Mouse (Mus musculus) ovary, postnatal 10 days (tissue): ENCODE measurements around the gene Cdc14a.

Experiments
- DNase-seq: peaks from one replicate; pipeline ENCODE4 v3.0.0; 2022; ENCODE audit warnings: low spot score

The Cdc14a gene

GRCm38 (mm10) chr3:116423353-116424159 is at the start of gene Cdc14a:
Gene Cdc14a, minus strand, starts transcription at chr3:116424032.
- DNase-seq = peak; percentile 70

- DNase-seq = no peak
Observed at GRCm38 (mm10) chr3:116465709-116466108, 41.9 kb upstream of the Cdc14a start.

GRCm38 (mm10) chr3:116464318-116464717 is 40.5 kb upstream of the Cdc14a start:
- no peak for DNase-seq

GRCm38 (mm10) chr3:116461053-116461452 is 37.2 kb upstream of the Cdc14a start:
- DNase-seq = no peak

GRCm38 (mm10) chr3:116454529-116454928 is 30.7 kb upstream of the Cdc14a start:
- DNase-seq = no peak

- no peak for DNase-seq
Observed at GRCm38 (mm10) chr3:116450741-116451140, 26.9 kb upstream of the Cdc14a start.

GRCm38 (mm10) chr3:116444327-116444726 is 20.5 kb upstream of the Cdc14a start:
- DNase-seq = no peak

- DNase-seq = no peak
Observed at GRCm38 (mm10) chr3:116442788-116443187, 19.0 kb upstream of the Cdc14a start.

- DNase-seq = no peak
Observed at GRCm38 (mm10) chr3:116441518-116442205, 17.8 kb upstream of the Cdc14a start.

GRCm38 (mm10) chr3:116440066-116440997 is 16.5 kb upstream of the Cdc14a start:
- DNase-seq = no peak

GRCm38 (mm10) chr3:116436811-116437601 is 13.2 kb upstream of the Cdc14a start:
- no peak for DNase-seq

GRCm38 (mm10) chr3:116436113-116436512 is 12.3 kb upstream of the Cdc14a start:
- DNase-seq = no peak

- DNase-seq = no peak
Observed at GRCm38 (mm10) chr3:116434757-116435156, 10.9 kb upstream of the Cdc14a start.

- no peak for DNase-seq
Observed at GRCm38 (mm10) chr3:116425901-116426300, 2.1 kb upstream of the Cdc14a start.

- peak; percentile 52 for DNase-seq
Observed at GRCm38 (mm10) chr3:116424973-116425284, 1.1 kb upstream of the Cdc14a start.

- DNase-seq = no peak
Observed at GRCm38 (mm10) chr3:116424160-116424972, 534 bp upstream of the Cdc14a start.

- DNase-seq = peak; percentile 24
Observed at GRCm38 (mm10) chr3:116422795-116423352, 958 bp downstream of the Cdc14a start.

GRCm38 (mm10) chr3:116422074-116422473 is 1.8 kb downstream of the Cdc14a start:
- no peak for DNase-seq

- no peak for DNase-seq
Observed at GRCm38 (mm10) chr3:116421121-116421520, 2.7 kb downstream of the Cdc14a start.

- DNase-seq = no peak
Observed at GRCm38 (mm10) chr3:116419791-116420190, 4.0 kb downstream of the Cdc14a start.
